Mouse (Mus musculus): ENCODE measurements around the gene Sfpq.

Sfpq gene

DNA sequence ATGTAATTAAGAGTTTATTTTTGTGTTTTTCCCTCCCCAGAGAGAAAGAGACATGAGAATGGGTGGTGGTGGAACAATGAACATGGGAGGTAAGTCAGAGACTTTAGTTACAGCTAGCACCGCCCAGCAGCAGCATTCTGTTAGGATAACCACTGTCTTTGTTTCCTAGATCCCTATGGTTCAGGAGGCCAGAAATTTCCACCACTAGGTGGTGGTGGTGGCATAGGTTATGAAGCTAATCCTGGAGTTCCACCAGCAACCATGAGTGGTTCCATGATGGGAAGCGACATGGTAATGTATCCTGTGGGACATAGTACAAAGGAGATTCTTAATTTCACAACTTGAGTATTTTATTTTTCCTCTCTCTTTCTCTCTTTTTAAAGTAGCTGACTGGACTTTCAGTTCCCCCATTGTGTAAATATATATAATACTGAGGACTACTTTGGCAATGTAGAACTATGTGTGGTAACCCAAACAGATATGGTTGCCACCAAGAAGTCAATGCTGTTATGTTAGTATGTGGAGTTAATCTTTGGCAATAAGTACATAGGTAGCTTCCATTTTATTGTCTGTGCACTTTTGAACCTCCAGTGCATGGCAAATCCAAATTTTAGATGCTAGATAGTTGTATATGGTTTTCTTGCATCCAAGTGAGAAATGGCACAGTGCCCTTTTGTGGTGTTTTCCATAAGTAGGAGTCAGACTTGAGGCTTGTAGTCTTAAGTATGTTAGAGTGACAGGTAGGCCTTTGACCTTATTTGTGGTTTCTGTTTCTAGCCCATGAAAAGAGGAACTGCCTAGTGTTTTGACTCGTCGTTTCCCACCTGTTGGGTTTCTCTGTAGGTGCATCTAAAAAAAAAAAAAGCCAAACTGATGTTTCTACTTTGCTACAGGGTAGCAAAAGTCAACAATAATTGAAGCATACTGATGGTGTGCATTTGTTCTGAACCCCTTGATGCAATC is 6.4 kb downstream of the Sfpq start:
- in situ Hi-C loops (cut with MboI, MseI) = no loop called here

DNA sequence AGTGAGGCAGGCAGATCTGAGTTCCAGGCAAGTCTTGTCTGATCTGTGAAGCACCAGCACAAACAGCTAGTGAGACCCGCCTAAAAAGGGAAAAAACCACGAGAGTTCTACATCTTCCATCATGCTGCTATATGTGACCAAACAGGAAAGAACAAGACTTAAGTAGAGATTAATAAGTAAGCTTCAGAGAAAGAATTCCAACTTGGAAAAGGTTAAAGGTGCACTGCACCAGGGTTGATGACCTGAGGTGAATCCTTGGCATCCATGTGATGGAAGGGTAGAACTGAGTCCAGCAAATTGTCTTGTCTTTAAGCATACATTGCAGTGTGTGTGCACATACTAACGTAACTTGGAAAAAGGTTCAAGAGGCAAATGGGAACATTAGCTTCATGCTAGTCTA is 16.0 kb downstream of the Sfpq start:
- in situ Hi-C loops (cut with MboI, MseI) = no loop called here

- in situ Hi-C loops (cut with MboI, MseI) = no loop called here
Measured at GRCm38 (mm10) chr4:127037908-127038827, 17.0 kb downstream of the Sfpq start.

DNA sequence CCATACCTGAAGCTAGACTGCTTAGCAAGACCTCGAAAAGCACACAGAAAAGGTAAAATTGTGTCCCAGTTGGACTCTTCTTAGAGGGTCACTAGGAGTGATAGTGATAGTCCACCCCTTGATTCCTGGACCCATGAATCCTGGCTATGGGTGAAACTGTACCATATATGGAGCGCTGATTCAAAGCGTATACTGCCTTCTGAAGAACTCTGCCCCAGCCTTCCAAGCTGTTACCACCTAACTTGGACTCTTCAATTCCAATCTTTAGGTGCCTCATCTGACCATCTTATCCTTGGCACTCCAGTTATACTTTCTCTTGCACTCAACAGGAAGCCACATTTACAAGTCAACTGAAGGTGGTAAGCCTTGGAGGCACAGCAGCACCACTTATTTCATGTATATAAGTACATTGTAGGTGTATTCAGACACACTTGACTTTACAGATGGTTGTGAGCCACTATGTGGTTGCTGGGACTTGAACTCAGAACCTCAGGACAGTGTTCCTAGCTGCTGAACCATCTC is 17.8 kb downstream of the Sfpq start:
- in situ Hi-C loops (cut with MboI, MseI) = no loop called here

DNA sequence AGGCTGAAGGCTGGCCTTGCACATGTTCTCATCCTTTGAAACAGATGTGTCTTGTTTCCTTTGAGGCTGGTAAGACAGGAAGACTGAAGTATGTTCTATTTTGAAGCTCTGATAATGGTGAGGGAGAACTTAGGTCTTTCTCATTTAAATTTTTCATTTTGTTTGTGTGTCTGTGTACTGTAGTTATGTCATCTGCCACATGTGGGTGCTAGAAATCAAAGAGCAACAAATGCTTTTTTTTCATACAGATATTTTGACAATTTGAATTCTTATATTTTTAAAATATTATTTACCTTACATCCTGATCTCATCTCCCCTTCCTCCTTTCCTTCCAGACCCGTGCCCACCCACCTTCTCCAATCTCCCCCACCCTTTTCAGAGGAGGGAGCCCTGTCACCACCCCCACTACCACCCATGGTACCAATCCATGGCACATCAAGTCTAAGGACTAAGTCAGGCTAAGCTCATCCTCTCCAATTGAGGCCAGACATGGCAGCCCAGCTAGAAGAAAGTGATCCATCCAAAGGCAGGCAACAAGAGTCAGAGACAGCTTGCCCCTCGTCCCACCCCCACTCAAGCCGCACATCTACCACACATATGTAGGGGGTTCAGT is 18.9 kb downstream of the Sfpq start:
- in situ Hi-C loops (cut with MboI, MseI) = no loop called here

DNA sequence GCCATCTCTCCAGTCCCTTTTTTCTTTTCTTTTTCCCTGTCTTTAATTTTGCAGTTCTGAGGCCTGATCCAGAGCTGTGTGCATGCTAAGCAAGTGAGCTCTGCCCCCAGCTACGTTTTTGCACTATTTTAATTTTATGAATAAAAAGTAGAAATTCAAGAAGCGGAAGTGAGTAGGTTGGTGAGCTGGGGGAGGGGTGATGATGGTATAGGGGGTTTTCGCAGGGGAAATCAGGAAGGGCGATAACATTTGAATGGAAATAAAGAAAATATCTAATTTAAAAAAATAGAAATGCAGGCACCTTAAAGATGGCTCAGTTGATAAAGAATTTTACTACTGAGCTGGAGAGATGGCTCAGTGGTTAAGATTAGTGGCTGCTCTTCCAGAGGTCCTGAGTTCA is 22.4 kb downstream of the Sfpq start:
- in situ Hi-C loops (cut with MboI, MseI) = no loop called here

DNA sequence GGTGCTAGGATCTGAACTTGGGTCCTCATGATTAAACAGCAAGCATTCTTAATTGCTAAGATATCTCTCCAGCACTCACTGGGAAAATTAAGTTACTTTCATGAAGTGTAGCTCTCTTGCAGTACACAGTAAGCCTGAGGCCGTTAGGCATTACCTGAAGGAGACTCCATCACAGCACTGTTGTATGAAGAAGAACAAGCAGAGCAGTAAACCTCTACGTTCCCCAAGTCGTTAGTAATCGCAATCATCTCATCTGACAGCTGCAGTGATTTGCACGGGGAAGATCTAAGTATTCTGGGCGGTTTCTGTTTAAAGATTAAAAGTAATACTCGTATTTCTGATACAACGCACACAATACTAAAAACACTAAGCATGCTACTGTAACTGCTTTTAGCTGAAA is 30.0 kb downstream of the Sfpq start:
- in situ Hi-C loops (cut with MboI, MseI) = loop anchor here (10.0 kb wide), 1 partner anchor 876 kb away; no protein-coding TSS in a partner anchor

DNA sequence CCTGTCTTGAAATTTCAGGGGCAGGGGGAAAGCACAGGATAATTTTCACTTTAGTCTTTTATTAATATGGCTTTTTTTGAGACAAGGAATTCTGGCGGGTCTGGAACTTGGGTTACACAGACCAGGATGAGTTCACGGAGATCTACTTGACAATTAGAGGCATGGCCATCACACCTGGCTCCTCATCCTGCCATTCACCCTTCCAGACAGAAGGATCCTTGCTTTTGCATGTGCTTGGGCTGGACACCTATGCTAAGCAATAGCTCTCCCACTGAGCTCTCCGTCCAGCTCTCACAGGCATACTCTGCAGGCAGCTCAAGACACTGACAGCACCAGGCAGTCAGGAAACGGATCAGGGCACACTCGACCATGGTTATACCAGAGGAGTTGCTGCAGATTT is 31.9 kb downstream of the Sfpq start:
- in situ Hi-C loops (cut with MboI, MseI) = loop anchor here (10.0 kb wide), 1 partner anchor 878 kb away; no protein-coding TSS in a partner anchor

DNA sequence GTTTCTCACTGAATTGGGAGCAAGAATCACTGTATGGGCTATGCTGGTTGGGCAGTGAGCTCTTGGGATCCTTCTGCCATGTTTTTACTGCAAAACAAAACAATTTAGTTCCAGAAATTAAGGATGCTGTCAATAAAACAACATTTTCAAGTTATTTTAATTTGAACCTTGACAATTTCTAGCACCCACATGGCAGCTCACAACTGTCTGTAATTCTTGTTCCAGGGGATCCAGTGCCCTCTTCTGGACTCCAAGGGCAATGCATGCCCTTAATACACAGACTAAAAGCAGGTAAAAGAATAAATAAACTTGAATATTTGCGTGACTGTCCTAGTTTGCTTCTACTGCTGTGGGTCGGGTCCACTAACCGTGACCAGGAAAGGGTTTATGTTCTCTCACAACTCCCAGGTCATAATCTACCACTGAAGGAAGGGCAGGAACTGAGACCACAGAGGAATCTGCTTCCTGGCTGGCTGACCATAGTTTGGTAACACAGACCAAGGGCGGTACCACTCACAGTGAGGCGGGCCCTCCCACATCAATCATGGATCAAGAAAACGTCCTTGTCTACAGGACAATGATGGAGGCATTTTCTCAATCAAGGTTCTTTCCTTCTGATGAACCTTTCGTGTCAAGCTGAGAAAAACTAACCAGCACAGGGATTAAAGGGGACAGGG is 33.5 kb downstream of the Sfpq start:
- in situ Hi-C loops (cut with MboI, MseI) = loop anchor here (10.0 kb wide), 1 partner anchor 880 kb away; no protein-coding TSS in a partner anchor

GRCm38 (mm10) chr4:127060585-127061290 is 39.6 kb downstream of the Sfpq start, which contains the start of gene Zmym1:
Gene Zmym1 (minus strand): TSS chr4:127061152.
- in situ Hi-C loops (cut with MboI, MseI) = no loop called here

DNA sequence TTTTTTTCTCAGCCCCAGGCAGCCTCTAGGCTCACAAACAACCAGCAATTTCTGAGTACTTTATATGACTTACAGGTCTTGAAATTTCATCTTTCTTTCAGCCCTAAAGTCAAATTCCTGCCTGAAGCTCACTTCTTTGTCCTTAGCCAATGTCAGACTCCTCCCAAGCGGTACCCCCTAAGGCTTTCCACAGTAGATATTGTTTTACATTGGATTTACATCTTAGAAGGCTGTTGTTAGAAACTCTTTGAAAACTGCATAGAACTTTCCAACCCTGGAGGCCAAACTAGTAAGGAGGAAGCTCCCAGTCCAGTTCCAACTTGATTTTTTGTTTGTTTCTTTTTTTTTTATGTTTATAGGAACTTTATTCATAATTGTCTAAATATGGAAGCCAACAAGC is 42.9 kb downstream of the Sfpq start:
- in situ Hi-C loops (cut with MboI, MseI) = no loop called here

- in situ Hi-C loops (cut with MboI, MseI) = no loop called here
Measured at GRCm38 (mm10) chr4:127074915-127075314, 53.8 kb downstream of the Sfpq start.

DNA sequence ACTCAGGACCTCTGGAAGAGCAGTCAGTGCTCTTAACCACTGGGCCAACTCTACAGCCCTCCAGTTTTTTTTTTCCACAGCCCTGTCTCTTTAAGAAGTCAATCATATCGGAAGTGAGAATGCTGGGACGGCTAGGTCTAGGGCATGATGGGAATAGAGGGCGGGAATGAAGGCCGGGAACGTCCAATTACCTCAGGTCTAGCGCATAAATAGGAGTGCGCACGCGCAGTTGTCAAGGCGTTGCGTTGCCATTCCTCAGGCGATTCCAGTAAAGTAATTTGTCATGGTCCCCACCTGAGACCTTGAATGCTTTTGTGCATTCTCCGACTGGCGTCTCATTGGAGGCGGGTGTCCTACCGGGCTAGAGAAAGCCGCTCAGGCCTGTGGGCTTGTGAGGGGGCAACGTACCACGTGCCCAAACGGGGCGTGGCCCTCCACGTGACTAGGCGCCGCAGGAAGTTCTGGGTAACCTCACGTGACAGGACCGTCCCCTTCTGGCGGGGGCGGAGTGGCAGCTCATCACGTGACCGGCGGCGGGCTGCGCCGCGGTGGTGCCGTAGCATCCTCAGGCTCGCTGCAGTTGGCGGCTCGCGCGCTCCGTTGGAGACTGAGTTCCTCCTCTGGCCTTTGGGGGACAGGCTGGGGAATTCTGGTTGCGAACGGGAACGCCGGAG is 55.9 kb downstream of the Sfpq start, which contains the start of gene Zmym6:
Gene Zmym6, plus strand, starts transcription at position 509 of the 674 bp plus-strand sequence.
- in situ Hi-C loops (cut with MboI, MseI) = no loop called here

- in situ Hi-C loops (cut with MboI, MseI) = no loop called here
Measured at GRCm38 (mm10) chr4:127080806-127081205, 59.7 kb downstream of the Sfpq start.

GRCm38 (mm10) chr4:127083131-127083530 is 62.0 kb downstream of the Sfpq start:
- in situ Hi-C loops (cut with MboI, MseI) = no loop called here

- in situ Hi-C loops (cut with MboI, MseI) = no loop called here
Measured at GRCm38 (mm10) chr4:127085761-127086160, 64.6 kb downstream of the Sfpq start.
